Mouse (Mus musculus) spleen, postnatal 10 days (tissue): Measurements from ENCODE around the gene Slc2a3.
A peak's percentile ranks its signal among the peaks of the same experiment; 100 is the strongest.
"Not testable (repeated sequence)": the region's sequence is repeated elsewhere in the genome, so short reads cannot be mapped to it uniquely, and the experiment has no call there.

Experiments
- DNase-seq, 2 experiments: peaks; one replicate each; pipeline ENCODE4 v3.0.0; 2021 to 2022; ENCODE audit warnings: low spot score in 2 of 2

Slc2a3 gene

GRCm38 (mm10) chr6:122764446-122765297, 36.8 kb downstream of the Slc2a3 start:
- peak; percentile 24 to 52 for DNase-seq

- DNase-seq = no peak
These were observed 37.5 kb downstream of the Slc2a3 start for GRCm38 (mm10) chr6:122763844-122764445.

- peak in 1 of 2 experiments; percentile 22 for DNase-seq
These were observed 38.3 kb downstream of the Slc2a3 start for GRCm38 (mm10) chr6:122762952-122763700.

GRCm38 (mm10) chr6:122762480-122762879, 39.0 kb downstream of the Slc2a3 start:
- no peak for DNase-seq

- no peak for DNase-seq
These were observed 39.5 kb downstream of the Slc2a3 start for GRCm38 (mm10) chr6:122761901-122762300.

GRCm38 (mm10) chr6:122761011-122761599, 40.3 kb downstream of the Slc2a3 start:
- peak in 1 of 2 experiments; percentile 52 for DNase-seq

GRCm38 (mm10) chr6:122758732-122759131, 42.7 kb downstream of the Slc2a3 start:
- DNase-seq = no peak

GRCm38 (mm10) chr6:122755913-122756312, 45.5 kb downstream of the Slc2a3 start:
- DNase-seq = no peak

GRCm38 (mm10) chr6:122750579-122750978, 50.9 kb downstream of the Slc2a3 start:
- no peak for DNase-seq

- no peak for DNase-seq
These were observed 56.8 kb downstream of the Slc2a3 start for GRCm38 (mm10) chr6:122744505-122745249.

GRCm38 (mm10) chr6:122743353-122743752, 58.1 kb downstream of the Slc2a3 start:
- no peak for DNase-seq

- peak in 1 of 2 experiments; percentile 43 for DNase-seq
These were observed 59.1 kb downstream of the Slc2a3 start for GRCm38 (mm10) chr6:122742228-122742899.

- no peak for DNase-seq
These were observed 59.8 kb downstream of the Slc2a3 start for GRCm38 (mm10) chr6:122741460-122742227.

GRCm38 (mm10) chr6:122739952-122740351, 61.5 kb downstream of the Slc2a3 start:
- peak; percentile 41 to 71 for DNase-seq

- DNase-seq = peak; percentile 22 to 71
These were observed 81.5 kb downstream of the Slc2a3 start for GRCm38 (mm10) chr6:122719942-122720341.

GRCm38 (mm10) chr6:122718224-122718623, 83.2 kb downstream of the Slc2a3 start:
- not testable (repeated sequence) for DNase-seq

GRCm38 (mm10) chr6:122715886-122716285, 85.6 kb downstream of the Slc2a3 start:
- DNase-seq = no peak

- no peak for DNase-seq
These were observed 86.6 kb downstream of the Slc2a3 start for GRCm38 (mm10) chr6:122714707-122715365.

GRCm38 (mm10) chr6:122713116-122713515, 88.3 kb downstream of the Slc2a3 start:
- DNase-seq = not testable (repeated sequence)
